Mouse (Mus musculus) liver, adult 2 months (tissue): ENCODE data around the gene Cd164l2. TPM values are rescaled to one million over a fixed set of nuclear protein-coding genes. Genes with fewer than 3 reads are reported as not detected.

ENCODE experiments used
- DNase-seq: peaks from one replicate; pipeline ENCODE4 v3.0.0-alpha.2; 2011; ENCODE audit warnings: low read depth, low spot score; ENCODE audit errors: extremely low read depth
- H3K27ac ChIP-seq: fragments of 200-500 bp; replicated peaks from 2 replicates; pipeline ENCODE4 v1.5.1; 2012; ENCODE audit warnings: low read depth, mild to moderate bottlenecking, control low read depth, inconsistent platforms, low read length; ENCODE audit not compliant: insufficient read depth
- H3K27me3 ChIP-seq: fragments of 200-500 bp; 2 replicates; pipeline ENCODE4 v1.6.1; 2012; ENCODE audit warnings: mild to moderate bottlenecking, moderate library complexity, low read length, inconsistent platforms; ENCODE audit not compliant: control insufficient read depth, insufficient read depth
- H3K36me3 ChIP-seq: fragments of 200-500 bp; 2 replicates; pipeline ENCODE4 v1.6.1; 2012; ENCODE audit warnings: low read length, inconsistent platforms; ENCODE audit not compliant: control insufficient read depth, insufficient read depth
- H3K4me1 ChIP-seq: fragments of 200-500 bp; 2 replicates; pipeline ENCODE4 v1.6.1; 2011; ENCODE audit warnings: low read length; ENCODE audit not compliant: control insufficient read depth, insufficient read depth
- H3K4me3 ChIP-seq: fragments of 200-500 bp; 2 replicates; pipeline ENCODE4 v1.5.1; 2011; ENCODE audit warnings: low read depth, mild to moderate bottlenecking, control low read depth, low read length, moderate library complexity; ENCODE audit not compliant: insufficient read depth
- H3K79me2 ChIP-seq: fragments of 200-500 bp; 2 replicates; pipeline ENCODE4 v1.6.1; 2012; ENCODE audit warnings: inconsistent platforms, mild to moderate bottlenecking, low read length, moderate library complexity; ENCODE audit not compliant: control insufficient read depth, insufficient read depth
- H3K9ac ChIP-seq: fragments of 200-500 bp; 2 replicates; pipeline ENCODE4 v1.6.1; 2012; ENCODE audit warnings: low read depth, mild to moderate bottlenecking, control low read depth, inconsistent platforms, low read length
- CTCF ChIP-seq: fragments of 200-500 bp; IDR thresholded peaks from 2 replicates; pipeline ENCODE4 v1.5.1; 2011; ENCODE audit warnings: low read depth, low read length, control low read depth
- POLR2A ChIP-seq: fragments of 200-500 bp; IDR thresholded peaks from 2 replicates; pipeline ENCODE4 v1.6.1; 2011; ENCODE audit warnings: low read length, control low read depth; ENCODE audit not compliant: insufficient read depth; ENCODE audit errors: extremely low read depth
- WGBS: fragments of 180-500 bp; shearing (Covaris S2); methylation state at CpG from one replicate; pipeline ENCODE4 v1.1.7; 2018; 5-methylcytosine and 5-hydroxymethylcytosine counted together
- polyA plus RNA-seq: library from polyadenylated mRNA; depleted of rRNA; stranded (reverse); fragments of >200 nt; gene quantifications from 2 replicates; pipeline ENCODE4 v1.2.3, GENCODE M21; 2012
- total RNA-seq: library from RNA; depleted of rRNA; stranded (reverse); fragments of >200 nt; gene quantifications from 2 replicates; pipeline ENCODE4 v1.2.3, GENCODE M21; 2014

The Cd164l2 gene
- total and polyA plus RNA-seq, 2 experiments, result not detected

- Histone ChIP-seq H3K4me1 (no peaks in the 10 kb centered on the region; the same call in 1 of the 2 replicates), H3K27ac (no peak overlapping the region), H3K79me2 (no peaks in the 10 kb centered on the region), H3K4me3 (no peak overlapping the region; the same call in 1 of the 2 replicates), H3K27me3 (no peaks in the 10 kb centered on the region), H3K36me3 (no peaks in the 10 kb centered on the region), H3K9ac (no peak overlapping the region)
- no peak for DNase-seq
- TF ChIP-seq POLR2A (no peak), CTCF (no peak)
- 68% methylated on average over 15 of the region's 15 CpGs for WGBS
These were observed 35.1 kb downstream of the Cd164l2 start for GRCm38 (mm10) chr4:133247072-133247471.

GRCm38 (mm10) chr4:133247806-133248449 is 36.0 kb downstream of the Cd164l2 start:
- no peaks in the 10 kb centered on the region for H3K36me3 ChIP-seq
- H3K27me3 ChIP-seq, result no peaks in the 10 kb centered on the region
- 84% methylated on average over 13 of the region's 13 CpGs for WGBS
- no peak for DNase-seq
- TF ChIP-seq POLR2A, result no peak
- TF ChIP-seq CTCF, result no peak
- H3K79me2 ChIP-seq, result no peaks in the 10 kb centered on the region
- no peak overlapping the region for H3K4me3 ChIP-seq
- H3K9ac ChIP-seq, result no peak overlapping the region
- no peak overlapping the region for H3K27ac ChIP-seq
- no peaks in the 10 kb centered on the region; the same call in 1 of the 2 replicates for H3K4me1 ChIP-seq

- DNase-seq, result no peak
- Histone ChIP-seq H3K27ac (no peak overlapping the region), H3K27me3 (no peaks in the 10 kb centered on the region), H3K4me3 (no peak overlapping the region), H3K9ac (no peak overlapping the region), H3K4me1 (no peaks in the 10 kb centered on the region), H3K36me3 (no peaks in the 10 kb centered on the region), H3K79me2 (no peaks in the 10 kb centered on the region)
- TF ChIP-seq CTCF, result peak; percentile 82
- TF ChIP-seq POLR2A, result no peak
- WGBS, result 10% methylated on average over 22 of the region's 22 CpGs
These were observed 38.7 kb downstream of the Cd164l2 start for GRCm38 (mm10) chr4:133250609-133251008.

GRCm38 (mm10) chr4:133251214-133251613 is 39.3 kb downstream of the Cd164l2 start:
- Histone ChIP-seq H3K9ac (no peak overlapping the region), H3K4me3 (no peak overlapping the region)
- no peak for TF ChIP-seq CTCF
- no peak for TF ChIP-seq POLR2A

GRCm38 (mm10) chr4:133252089-133252488 is 40.2 kb downstream of the Cd164l2 start:
- TF ChIP-seq POLR2A (no peak), CTCF (no peak)
- 0 out of 2 replicates have a peak, but pooled peaks cover 2% of the 10 kb centered on the region for H3K4me1 ChIP-seq
- H3K4me3 ChIP-seq, result no peak overlapping the region
- H3K36me3 ChIP-seq, result no peaks in the 10 kb centered on the region
- WGBS, result 78% methylated on average over 4 of the region's 4 CpGs
- no peak for DNase-seq
- no peaks in the 10 kb centered on the region for H3K27me3 ChIP-seq
- H3K27ac ChIP-seq, result no peak overlapping the region
- H3K79me2 ChIP-seq, result no peaks in the 10 kb centered on the region
- no peak overlapping the region for H3K9ac ChIP-seq

More at GRCm38 (mm10) chr4:133251214-133251613, 39.3 kb downstream of the Cd164l2 start:
- 31% methylated on average over 31 of the region's 31 CpGs for WGBS
- DNase-seq, result no peak
- Histone ChIP-seq H3K4me1 (no peaks in the 10 kb centered on the region), H3K27ac (no peak overlapping the region), H3K27me3 (no peaks in the 10 kb centered on the region), H3K36me3 (no peaks in the 10 kb centered on the region), H3K79me2 (no peaks in the 10 kb centered on the region)

- no peaks in the 10 kb centered on the region for H3K27me3 ChIP-seq
- DNase-seq, result no peak
- H3K79me2 ChIP-seq, result no peaks in the 10 kb centered on the region
- 90% methylated on average over 12 of the region's 12 CpGs for WGBS
- no peak overlapping the region for H3K4me3 ChIP-seq
- peaks cover 9% of the 10 kb centered on the region; the same call in 1 of the 2 replicates for H3K4me1 ChIP-seq
- TF ChIP-seq CTCF (no peak), POLR2A (no peak)
- no peak overlapping the region for H3K27ac ChIP-seq
- H3K36me3 ChIP-seq, result no peaks in the 10 kb centered on the region
- H3K9ac ChIP-seq, result no peak overlapping the region
These were observed 41.5 kb downstream of the Cd164l2 start for GRCm38 (mm10) chr4:133253412-133253811.
